Mouse (Mus musculus): ENCODE data around the gene Phf3. TPM values are rescaled to one million over a fixed set of nuclear protein-coding genes. Genes with fewer than 3 reads are reported as not detected.
A peak's percentile ranks its signal among the peaks of the same experiment; 100 is the strongest.
"Not testable (repeated sequence)": the region's sequence is repeated elsewhere in the genome, so short reads cannot be mapped to it uniquely, and the experiment has no call there.

The Phf3 gene
- total and polyA plus RNA-seq, 2 experiments from 2014 or later: 17.7 to 30.6 TPM

GRCm38 (mm10) chr1:30779562-30779961 is 94.2 kb downstream of the Phf3 start:
- 79% methylated on average over 3 of the region's 3 CpGs for WGBS
- no peaks in the 10 kb centered on the region for H3K36me3 ChIP-seq (replicated peaks; ENCODE audit: control insufficient read depth, insufficient read depth, low read length)
- ATAC-seq (ENCODE audit: insufficient read depth, low read depth): no peak

DNA sequence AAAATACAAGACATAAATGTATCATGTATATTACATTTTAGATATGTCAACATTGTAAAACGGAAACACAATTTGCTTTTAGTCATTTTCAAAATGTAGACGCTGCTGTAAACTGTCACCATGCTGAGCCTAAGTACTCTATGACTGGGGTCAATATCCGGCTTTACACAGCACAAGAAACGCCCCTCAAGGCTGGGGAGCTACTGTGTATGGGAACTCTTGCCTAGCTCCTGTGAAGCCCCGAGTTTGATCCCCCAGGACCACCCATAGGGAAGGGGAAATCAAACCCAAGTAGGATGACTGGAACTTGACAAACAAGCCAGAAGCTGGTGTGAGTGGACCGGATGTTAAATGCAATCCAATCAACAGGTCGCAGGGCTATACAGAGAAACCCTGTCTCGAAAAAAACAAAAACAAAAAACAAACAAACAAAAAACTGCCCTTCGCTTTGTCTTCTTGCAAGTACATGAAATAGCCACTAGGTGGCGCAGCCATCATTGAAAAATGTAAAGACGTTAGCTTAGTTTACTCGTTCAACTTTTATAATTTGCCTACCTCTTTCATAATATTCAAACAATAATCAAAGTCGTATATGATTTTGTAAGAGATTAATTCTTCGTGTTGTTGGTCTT is 95.2 kb downstream of the Phf3 start:
- TF ChIP-seq EP300 (IDR thresholded peaks at IDR 0.05; ENCODE audit: low read depth) (no peak), CTCF (IDR thresholded peaks at IDR 0.05; ENCODE audit: low read depth) (peak; percentile 78)
- Histone ChIP-seq H3K36me3 (replicated peaks; ENCODE audit: control insufficient read depth, insufficient read depth, low read length) (no peaks in the 10 kb centered on the region), H3K27me3 (ENCODE audit: control insufficient read depth, insufficient read depth, low read length) (no peaks in the 10 kb centered on the region), H3K9me3 (replicated peaks; ENCODE audit: control insufficient read depth, low read length) (no peaks in the 10 kb centered on the region), H3K9ac (replicated peaks; ENCODE audit: low read depth, low read length) (0 out of 2 replicates have a peak overlapping the region, but pooled peaks have one; percentile 36), H3K27ac (ENCODE audit: low read depth) (no peak overlapping the region), H3K4me2 (ENCODE audit: low read depth, low read length) (peak overlapping the region; percentile 40), H3K4me1 (ENCODE audit: control insufficient read depth, insufficient read depth) (no peaks in the 10 kb centered on the region), H3K4me3 (ENCODE audit: low read depth, low read length) (no peak overlapping the region)
- peak; percentile 33 for DNase-seq (ENCODE audit: low spot score)
- ATAC-seq (ENCODE audit: insufficient read depth, low read depth): no peak
- WGBS: 13% methylated on average over 14 of the region's 14 CpGs

More at GRCm38 (mm10) chr1:30779562-30779961, 94.2 kb downstream of the Phf3 start:
- DNase-seq (ENCODE audit: low spot score): no peak
- TF ChIP-seq EP300 (IDR thresholded peaks at IDR 0.05; ENCODE audit: low read depth): no peak
- TF ChIP-seq CTCF (IDR thresholded peaks at IDR 0.05; ENCODE audit: low read depth): no peak
- Histone ChIP-seq H3K9ac (replicated peaks; ENCODE audit: low read depth, low read length) (no peak overlapping the region), H3K27me3 (ENCODE audit: control insufficient read depth, insufficient read depth, low read length) (no peaks in the 10 kb centered on the region), H3K9me3 (replicated peaks; ENCODE audit: control insufficient read depth, low read length) (no peaks in the 10 kb centered on the region), H3K4me1 (ENCODE audit: control insufficient read depth, insufficient read depth) (no peaks in the 10 kb centered on the region), H3K4me3 (ENCODE audit: low read depth, low read length) (no peak overlapping the region), H3K4me2 (ENCODE audit: low read depth, low read length) (no peak overlapping the region), H3K27ac (ENCODE audit: low read depth) (no peak overlapping the region)

DNA sequence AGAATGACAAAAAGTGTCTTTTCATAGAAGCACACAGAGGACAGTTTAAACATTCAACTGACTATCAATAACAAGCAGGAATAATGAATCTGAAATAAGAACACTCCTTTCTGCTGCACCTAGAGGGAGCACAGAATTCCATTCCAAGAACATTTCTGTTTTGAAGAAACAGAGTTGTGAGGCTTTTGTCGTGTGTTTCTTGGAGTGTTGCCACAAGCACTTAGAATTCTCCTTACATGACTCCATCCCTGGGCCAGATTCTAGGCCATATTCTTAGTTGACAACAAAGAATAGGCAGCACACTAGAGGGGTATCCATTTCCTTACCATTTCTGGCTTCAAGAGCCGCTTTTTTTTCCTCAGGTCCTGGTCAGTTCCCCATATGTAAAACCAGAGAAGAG is 97.5 kb downstream of the Phf3 start:
- H3K4me1 ChIP-seq (ENCODE audit: control insufficient read depth, insufficient read depth): no peaks in the 10 kb centered on the region
- WGBS: 38% methylated on average over 2 of the region's 2 CpGs
- no peak for ATAC-seq (ENCODE audit: insufficient read depth, low read depth)
- H3K4me3 ChIP-seq (ENCODE audit: low read depth, low read length): no peak overlapping the region
- no peaks in the 10 kb centered on the region for H3K9me3 ChIP-seq (replicated peaks; ENCODE audit: control insufficient read depth, low read length)
- no peaks in the 10 kb centered on the region for H3K36me3 ChIP-seq (replicated peaks; ENCODE audit: control insufficient read depth, insufficient read depth, low read length)
- H3K9ac ChIP-seq (replicated peaks; ENCODE audit: low read depth, low read length): no peak overlapping the region
- TF ChIP-seq EP300 (IDR thresholded peaks at IDR 0.05; ENCODE audit: low read depth) (no peak), CTCF (IDR thresholded peaks at IDR 0.05; ENCODE audit: low read depth) (no peak)
- H3K27me3 ChIP-seq (ENCODE audit: control insufficient read depth, insufficient read depth, low read length): no peaks in the 10 kb centered on the region
- DNase-seq (ENCODE audit: low spot score): no peak
- H3K4me2 ChIP-seq (ENCODE audit: low read depth, low read length): no peak overlapping the region
- H3K27ac ChIP-seq (ENCODE audit: low read depth): no peak overlapping the region

- Histone ChIP-seq H3K36me3 (replicated peaks; ENCODE audit: control insufficient read depth, insufficient read depth, low read length) (no peaks in the 10 kb centered on the region), H3K4me1 (ENCODE audit: control insufficient read depth, insufficient read depth) (no peaks in the 10 kb centered on the region), H3K4me2 (ENCODE audit: low read depth, low read length) (no peak overlapping the region), H3K4me3 (ENCODE audit: low read depth, low read length) (no peak overlapping the region), H3K9me3 (replicated peaks; ENCODE audit: control insufficient read depth, low read length) (no peaks in the 10 kb centered on the region), H3K27me3 (ENCODE audit: control insufficient read depth, insufficient read depth, low read length) (no peaks in the 10 kb centered on the region), H3K27ac (ENCODE audit: low read depth) (no peak overlapping the region), H3K9ac (replicated peaks; ENCODE audit: low read depth, low read length) (no peak overlapping the region)
- TF ChIP-seq CTCF (IDR thresholded peaks at IDR 0.05; ENCODE audit: low read depth) (no peak), EP300 (IDR thresholded peaks at IDR 0.05; ENCODE audit: low read depth) (no peak)
- whole genome bisulfite sequencing: 68% methylated on average over 6 of the region's 6 CpGs
- no peak for ATAC-seq (ENCODE audit: insufficient read depth, low read depth)
- no peak for DNase-seq (ENCODE audit: low spot score)
Measured at GRCm38 (mm10) chr1:30773662-30774061, 100.1 kb downstream of the Phf3 start.

DNA sequence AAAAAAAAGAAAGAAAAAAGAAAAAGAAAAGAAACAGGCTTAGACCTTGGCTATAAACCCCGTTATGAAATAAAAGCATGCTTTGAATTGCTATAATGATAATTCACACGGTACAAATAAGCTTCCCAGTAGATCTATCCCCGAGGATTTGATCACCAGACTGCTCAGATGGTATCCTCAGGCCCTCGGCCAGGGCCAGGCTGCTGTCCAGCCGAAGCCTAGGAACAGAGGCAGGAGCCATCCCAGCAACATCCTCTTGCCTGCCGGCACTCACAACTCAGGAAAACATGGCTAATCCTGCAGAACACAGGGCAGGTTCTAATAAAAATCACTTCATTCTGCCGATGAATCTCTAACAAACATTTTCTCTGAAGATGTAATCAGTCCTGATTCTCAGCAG is 100.9 kb downstream of the Phf3 start:
- no peak for ATAC-seq (ENCODE audit: insufficient read depth, low read depth)

GRCm38 (mm10) chr1:30771772-30772171 is 101.9 kb downstream of the Phf3 start:
- Histone ChIP-seq H3K4me2 (ENCODE audit: low read depth, low read length) (no peak overlapping the region), H3K9me3 (replicated peaks; ENCODE audit: control insufficient read depth, low read length) (no peaks in the 10 kb centered on the region), H3K9ac (replicated peaks; ENCODE audit: low read depth, low read length) (no peak overlapping the region), H3K27ac (ENCODE audit: low read depth) (no peak overlapping the region), H3K27me3 (ENCODE audit: control insufficient read depth, insufficient read depth, low read length) (no peaks in the 10 kb centered on the region), H3K4me1 (ENCODE audit: control insufficient read depth, insufficient read depth) (no peaks in the 10 kb centered on the region), H3K36me3 (replicated peaks; ENCODE audit: control insufficient read depth, insufficient read depth, low read length) (no peaks in the 10 kb centered on the region), H3K4me3 (ENCODE audit: low read depth, low read length) (no peak overlapping the region)
- TF ChIP-seq CTCF (IDR thresholded peaks at IDR 0.05; ENCODE audit: low read depth) (peak; percentile 48), EP300 (IDR thresholded peaks at IDR 0.05; ENCODE audit: low read depth) (no peak)
- 69% methylated on average over 6 of the region's 6 CpGs for WGBS
- ATAC-seq (ENCODE audit: insufficient read depth, low read depth) (no peak), DNase-seq (ENCODE audit: low spot score) (no peak)

More for the DNA sequence above, 100.9 kb downstream of the Phf3 start:
- H3K4me3 ChIP-seq (ENCODE audit: low read depth, low read length): no peak overlapping the region
- no peak for DNase-seq (ENCODE audit: low spot score)
- no peaks in the 10 kb centered on the region for H3K36me3 ChIP-seq (replicated peaks; ENCODE audit: control insufficient read depth, insufficient read depth, low read length)
- no peak overlapping the region for H3K27ac ChIP-seq (ENCODE audit: low read depth)
- TF ChIP-seq CTCF (IDR thresholded peaks at IDR 0.05; ENCODE audit: low read depth): no peak
- TF ChIP-seq EP300 (IDR thresholded peaks at IDR 0.05; ENCODE audit: low read depth): no peak
- H3K27me3 ChIP-seq (ENCODE audit: control insufficient read depth, insufficient read depth, low read length): no peaks in the 10 kb centered on the region
- 71% methylated on average over 7 of the region's 7 CpGs for WGBS
- H3K9me3 ChIP-seq (replicated peaks; ENCODE audit: control insufficient read depth, low read length): no peaks in the 10 kb centered on the region
- H3K4me1 ChIP-seq (ENCODE audit: control insufficient read depth, insufficient read depth): no peaks in the 10 kb centered on the region
- no peak overlapping the region for H3K4me2 ChIP-seq (ENCODE audit: low read depth, low read length)
- no peak overlapping the region for H3K9ac ChIP-seq (replicated peaks; ENCODE audit: low read depth, low read length)

DNA sequence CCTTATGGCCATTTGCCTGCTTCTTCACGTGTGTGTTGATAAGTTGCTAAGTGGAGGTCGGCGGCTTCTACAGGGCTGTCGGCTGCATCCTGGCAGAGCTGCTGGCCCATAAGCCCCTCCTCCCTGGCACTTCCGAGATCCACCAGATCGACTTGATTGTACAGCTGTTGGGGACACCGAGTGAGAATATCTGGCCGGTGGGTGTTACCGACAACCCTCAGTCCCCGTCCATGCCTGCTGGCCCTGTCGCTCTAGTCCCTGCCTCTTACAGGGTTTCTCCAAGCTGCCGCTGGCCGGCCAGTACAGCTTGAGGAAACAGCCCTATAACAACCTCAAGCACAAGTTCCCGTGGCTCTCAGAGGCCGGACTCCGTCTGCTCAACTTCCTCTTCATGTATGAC is 103.1 kb downstream of the Phf3 start:
- WGBS: 64% methylated on average over 11 of the region's 16 CpGs
- H3K27ac ChIP-seq (ENCODE audit: low read depth); H3K4me2 ChIP-seq (ENCODE audit: low read depth, low read length); H3K36me3 ChIP-seq (replicated peaks; ENCODE audit: control insufficient read depth, insufficient read depth, low read length); H3K4me3 ChIP-seq (ENCODE audit: low read depth, low read length); H3K9ac ChIP-seq (replicated peaks; ENCODE audit: low read depth, low read length); DNase-seq (ENCODE audit: low spot score); H3K9me3 ChIP-seq (replicated peaks; ENCODE audit: control insufficient read depth, low read length); H3K4me1 ChIP-seq (ENCODE audit: control insufficient read depth, insufficient read depth); H3K27me3 ChIP-seq (ENCODE audit: control insufficient read depth, insufficient read depth, low read length); ATAC-seq (ENCODE audit: insufficient read depth, low read depth): not testable (repeated sequence)

Measured in heart, postnatal 0 days (tissue).